Mouse (Mus musculus) kidney, embryonic 16.5 days (tissue): ENCODE results near the gene Skap1. TPM values are rescaled to one million over a fixed set of nuclear protein-coding genes. Genes with fewer than 3 reads are reported as not detected.

ENCODE experiments used
- ATAC-seq: fragments of 200-750 bp; cut with Nextera tagmentation; 2 replicates; pipeline ENCODE4 v1.8.0; 2017; ENCODE audit warnings: moderate TSS enrichment; ENCODE audit not compliant: low FRiP score, low TSS enrichment
- H3K27ac ChIP-seq: fragments of 300-500 bp; sonication (generic); 2 replicates; pipeline ENCODE4 v1.5.1; 2014; ENCODE audit warnings: low read length
- H3K27me3 ChIP-seq: fragments of 300-500 bp; sonication (generic); 2 replicates; pipeline ENCODE4 v1.6.1; 2014; ENCODE audit warnings: low read length, control low read depth, mixed read lengths; ENCODE audit not compliant: insufficient read depth
- H3K36me3 ChIP-seq: fragments of 300-500 bp; sonication (generic); 2 replicates; pipeline ENCODE4 v1.6.1; 2014; ENCODE audit warnings: low read length, control low read depth, mixed read lengths; ENCODE audit not compliant: insufficient read depth
- H3K4me1 ChIP-seq: fragments of 300-500 bp; sonication (generic); 2 replicates; pipeline ENCODE4 v1.6.1; 2014; ENCODE audit warnings: low read length, control low read depth, mixed read lengths; ENCODE audit not compliant: insufficient read depth
- H3K4me2 ChIP-seq: fragments of 300-500 bp; sonication (generic); replicated peaks from 2 replicates; pipeline ENCODE4 v1.6.1; 2014; ENCODE audit warnings: low read depth, low read length
- H3K4me3 ChIP-seq: fragments of 300-500 bp; sonication (generic); 2 replicates; pipeline ENCODE4 v1.5.1; 2014; ENCODE audit warnings: mild to moderate bottlenecking, low read length
- H3K9ac ChIP-seq: fragments of 300-500 bp; sonication (generic); replicated peaks from 2 replicates; pipeline ENCODE4 v1.6.1; 2014; ENCODE audit warnings: low read length
- H3K9me3 ChIP-seq: fragments of 300-500 bp; sonication (generic); 2 replicates; pipeline ENCODE4 v1.6.1; 2016; ENCODE audit warnings: low read length, control low read depth
- WGBS: fragments of 180-500 bp; shearing (Covaris S2); extraction: QIAGEN DNeasy Blood & Tissue Kit; methylation state at CpG from one replicate; pipeline ENCODE4 v1.1.7; 2014; 5-methylcytosine and 5-hydroxymethylcytosine counted together
- polyA plus RNA-seq: library from polyadenylated mRNA; unstranded; fragments of >200 nt; fragmentation: Nextera tagmentation; extraction: Ambion mirVana; gene quantifications from 2 replicates; pipeline ENCODE4 v1.2.1, GENCODE M21; 2015

Skap1 gene
- 10.1 and 12.3 TPM in 2 replicates for polyA plus RNA-seq

GRCm38 (mm10) chr11:96463986-96464715, at the start of gene Skap1:
Gene Skap1, plus strand, starts transcription at chr11:96464593.
- ATAC-seq, result peak; percentile 24; the same call in 1 of the 2 replicates
- WGBS, result 5% methylated on average over 41 of the region's 42 CpGs
- peaks cover 33% of the 10 kb centered on the region for H3K4me1 ChIP-seq
- peak within 1 kb of the TSS; percentile 51 for H3K4me3 ChIP-seq
- peak within 1 kb of the TSS; percentile 63 for H3K9ac ChIP-seq
- no peaks in the 10 kb centered on the region for H3K36me3 ChIP-seq
- H3K27me3 ChIP-seq, result peaks cover 23% of the 10 kb centered on the region
- peak within 1 kb of the TSS; percentile 81 for H3K4me2 ChIP-seq
- no peak within 1 kb of the TSS for H3K27ac ChIP-seq
- no peaks in the 10 kb centered on the region for H3K9me3 ChIP-seq

GRCm38 (mm10) chr11:96421074-96421473, 43.3 kb upstream of the Skap1 start:
- peaks cover 22% of the 10 kb centered on the region for H3K4me1 ChIP-seq
- H3K36me3 ChIP-seq, result no peaks in the 10 kb centered on the region
- no peak for ATAC-seq
- WGBS, result 18% methylated on average over 5 of the region's 5 CpGs
- H3K9ac ChIP-seq, result no peak overlapping the region; the same call in 1 of the 2 replicates
- peak overlapping the region; percentile 16; the same call in 1 of the 2 replicates for H3K4me2 ChIP-seq
- H3K27me3 ChIP-seq, result no peaks in the 10 kb centered on the region
- H3K4me3 ChIP-seq, result no peak overlapping the region
- no peaks in the 10 kb centered on the region for H3K9me3 ChIP-seq
- H3K27ac ChIP-seq, result peak overlapping the region; percentile 78

- H3K9me3 ChIP-seq, result no peaks in the 10 kb centered on the region
- no peak overlapping the region for H3K4me3 ChIP-seq
- H3K27ac ChIP-seq, result peak overlapping the region; percentile 78
- no peak overlapping the region for H3K9ac ChIP-seq
- ATAC-seq, result peak; percentile 92
- peak overlapping the region; percentile 16 for H3K4me2 ChIP-seq
- H3K36me3 ChIP-seq, result no peaks in the 10 kb centered on the region
- 12% methylated on average over 11 of the region's 11 CpGs for WGBS
- no peaks in the 10 kb centered on the region for H3K27me3 ChIP-seq
- peaks cover 23% of the 10 kb centered on the region for H3K4me1 ChIP-seq
These were observed 42.7 kb upstream of the Skap1 start for GRCm38 (mm10) chr11:96421517-96422265.

GRCm38 (mm10) chr11:96425193-96425592, 39.2 kb upstream of the Skap1 start:
- H3K36me3 ChIP-seq, result no peaks in the 10 kb centered on the region
- no peak overlapping the region for H3K27ac ChIP-seq
- H3K4me1 ChIP-seq, result peaks cover 35% of the 10 kb centered on the region
- no peak overlapping the region for H3K4me3 ChIP-seq
- WGBS, result 96% methylated on average over 6 of the region's 6 CpGs
- no peaks in the 10 kb centered on the region for H3K9me3 ChIP-seq
- no peak overlapping the region for H3K9ac ChIP-seq
- no peak for ATAC-seq
- no peaks in the 10 kb centered on the region for H3K27me3 ChIP-seq
- no peak overlapping the region for H3K4me2 ChIP-seq

- Histone ChIP-seq H3K9ac (no peak overlapping the region), H3K4me1 (peaks cover 27% of the 10 kb centered on the region), H3K27me3 (no peaks in the 10 kb centered on the region), H3K4me3 (no peak overlapping the region), H3K9me3 (no peaks in the 10 kb centered on the region), H3K4me2 (no peak overlapping the region), H3K27ac (no peak overlapping the region), H3K36me3 (no peaks in the 10 kb centered on the region)
- no peak for ATAC-seq
- WGBS, result 69% methylated on average over 6 of the region's 6 CpGs
These were observed 38.2 kb upstream of the Skap1 start for GRCm38 (mm10) chr11:96426191-96426590.

- no peak overlapping the region for H3K4me2 ChIP-seq
- H3K9ac ChIP-seq, result no peak overlapping the region
- no peaks in the 10 kb centered on the region for H3K9me3 ChIP-seq
- H3K27ac ChIP-seq, result no peak overlapping the region
- no peaks in the 10 kb centered on the region for H3K36me3 ChIP-seq
- WGBS, result 34% methylated on average over 2 of the region's 2 CpGs
- H3K4me1 ChIP-seq, result peaks cover 27% of the 10 kb centered on the region
- H3K27me3 ChIP-seq, result no peaks in the 10 kb centered on the region
- peak; percentile 47; the same call in 1 of the 2 replicates for ATAC-seq
- no peak overlapping the region for H3K4me3 ChIP-seq
These were observed 37.6 kb upstream of the Skap1 start for GRCm38 (mm10) chr11:96426805-96427204.

- H3K9ac ChIP-seq, result no peak overlapping the region
- WGBS, result 63% methylated on average over 2 of the region's 2 CpGs
- no peaks in the 10 kb centered on the region for H3K9me3 ChIP-seq
- H3K27me3 ChIP-seq, result no peaks in the 10 kb centered on the region
- no peak overlapping the region for H3K4me3 ChIP-seq
- no peak overlapping the region for H3K4me2 ChIP-seq
- H3K27ac ChIP-seq, result no peak overlapping the region; the same call in 1 of the 2 replicates
- no peaks in the 10 kb centered on the region for H3K36me3 ChIP-seq
- ATAC-seq, result peak; percentile 74
- peaks cover 29% of the 10 kb centered on the region for H3K4me1 ChIP-seq
These were observed 35.3 kb upstream of the Skap1 start for GRCm38 (mm10) chr11:96429062-96429461.

- Histone ChIP-seq H3K27ac (no peak overlapping the region), H3K4me2 (no peak overlapping the region), H3K4me1 (peaks cover 29% of the 10 kb centered on the region), H3K27me3 (no peaks in the 10 kb centered on the region), H3K36me3 (no peaks in the 10 kb centered on the region), H3K4me3 (no peak overlapping the region), H3K9me3 (no peaks in the 10 kb centered on the region), H3K9ac (no peak overlapping the region)
- ATAC-seq, result no peak
- 50% methylated on average over 5 of the region's 5 CpGs for WGBS
These were observed 34.5 kb upstream of the Skap1 start for GRCm38 (mm10) chr11:96429891-96430290.

- Histone ChIP-seq H3K4me2 (no peak overlapping the region), H3K36me3 (no peaks in the 10 kb centered on the region), H3K9me3 (no peaks in the 10 kb centered on the region), H3K27me3 (no peaks in the 10 kb centered on the region), H3K27ac (no peak overlapping the region), H3K4me1 (peaks cover 23% of the 10 kb centered on the region), H3K4me3 (no peak overlapping the region), H3K9ac (0 out of 2 replicates have a peak overlapping the region, but pooled peaks have one; percentile 6)
- no peak for ATAC-seq
- 14% methylated on average over 9 of the region's 9 CpGs for WGBS
These were observed 32.5 kb upstream of the Skap1 start for GRCm38 (mm10) chr11:96431871-96432270.

- Histone ChIP-seq H3K4me1 (peaks cover 23% of the 10 kb centered on the region), H3K9ac (no peak overlapping the region), H3K9me3 (no peaks in the 10 kb centered on the region), H3K36me3 (no peaks in the 10 kb centered on the region), H3K27ac (no peak overlapping the region), H3K4me2 (no peak overlapping the region), H3K4me3 (no peak overlapping the region), H3K27me3 (no peaks in the 10 kb centered on the region)
- 68% methylated on average over 6 of the region's 6 CpGs for WGBS
- ATAC-seq, result no peak
These were observed 29.5 kb upstream of the Skap1 start for GRCm38 (mm10) chr11:96434888-96435287.
